Mouse (Mus musculus) liver, postnatal 0 days (tissue): Measurements from ENCODE around the gene Adora3.

Source experiments
- CTCF ChIP-seq: sonication (generic); IDR thresholded peaks from 2 replicates; pipeline ENCODE4 v1.5.1; 2016; ENCODE audit warnings: antibody characterized with exemption, low read depth
- EP300 ChIP-seq: IDR thresholded peaks from 2 replicates; pipeline ENCODE4 v1.6.1; 2016; ENCODE audit warnings: antibody characterized with exemption, low read depth, mild to moderate bottlenecking

GRCm38 (mm10) chr3:105831584-105831983, 39.1 kb upstream of the Adora3 start:
- TF ChIP-seq CTCF = no peak
- no peak for TF ChIP-seq EP300
